Mouse (Mus musculus) kidney, adult 2 months (tissue): ENCODE data around the gene M1ap. TPM values are rescaled to one million over a fixed set of nuclear protein-coding genes. Genes with fewer than 3 reads are reported as not detected.

Experiments
- DNase-seq: peaks from one replicate; pipeline ENCODE4 v3.0.0; 2021
- H3K27ac ChIP-seq: fragments of 200-500 bp; 2 replicates; pipeline ENCODE4 v1.5.1; 2012; ENCODE audit warnings: low read depth, low read length, control low read depth, inconsistent platforms; ENCODE audit not compliant: insufficient read depth
- H3K27me3 ChIP-seq: fragments of 200-500 bp; replicated peaks from 2 replicates; pipeline ENCODE4 v1.6.1; 2012; ENCODE audit warnings: mild to moderate bottlenecking, moderate library complexity, low read length, inconsistent platforms; ENCODE audit not compliant: control insufficient read depth, insufficient read depth
- H3K36me3 ChIP-seq: fragments of 200-500 bp; 2 replicates; pipeline ENCODE4 v1.6.1; 2012; ENCODE audit warnings: mild to moderate bottlenecking, moderate library complexity, low read length, inconsistent platforms; ENCODE audit not compliant: control insufficient read depth, insufficient read depth
- H3K4me1 ChIP-seq: fragments of 200-500 bp; 2 replicates; pipeline ENCODE4 v1.6.1; 2011; ENCODE audit warnings: low read length; ENCODE audit not compliant: control insufficient read depth, insufficient read depth
- H3K4me3 ChIP-seq: fragments of 200-500 bp; 2 replicates; pipeline ENCODE4 v1.5.1; 2011; ENCODE audit warnings: mild to moderate bottlenecking, low read depth, low read length, control low read depth; ENCODE audit not compliant: insufficient read depth
- CTCF ChIP-seq: fragments of 200-500 bp; conservative IDR thresholded peaks from 2 replicates; pipeline ENCODE4 v1.5.1; 2011; ENCODE audit warnings: low read depth, mild to moderate bottlenecking, control low read depth, low read length, moderate library complexity, mixed read lengths; ENCODE audit not compliant: insufficient read depth, insufficient read length
- POLR2A ChIP-seq: fragments of 200-500 bp; IDR thresholded peaks from one replicate; pipeline ENCODE4 v1.6.1; 2011; ENCODE audit warnings: low read depth, low read length, control low read depth
- WGBS: fragments of 180-500 bp; shearing (Covaris S2); methylation state at CpG from one replicate; pipeline ENCODE4 v1.1.7; 2018; 5-methylcytosine and 5-hydroxymethylcytosine counted together
- polyA plus RNA-seq: library from polyadenylated mRNA; depleted of rRNA; stranded (reverse); fragments of >200 nt; gene quantifications from 2 replicates; pipeline ENCODE4 v1.2.3, GENCODE M21; 2012

The M1ap gene
- polyA plus RNA-seq, 1 experiment, result 0.16 TPM

DNA sequence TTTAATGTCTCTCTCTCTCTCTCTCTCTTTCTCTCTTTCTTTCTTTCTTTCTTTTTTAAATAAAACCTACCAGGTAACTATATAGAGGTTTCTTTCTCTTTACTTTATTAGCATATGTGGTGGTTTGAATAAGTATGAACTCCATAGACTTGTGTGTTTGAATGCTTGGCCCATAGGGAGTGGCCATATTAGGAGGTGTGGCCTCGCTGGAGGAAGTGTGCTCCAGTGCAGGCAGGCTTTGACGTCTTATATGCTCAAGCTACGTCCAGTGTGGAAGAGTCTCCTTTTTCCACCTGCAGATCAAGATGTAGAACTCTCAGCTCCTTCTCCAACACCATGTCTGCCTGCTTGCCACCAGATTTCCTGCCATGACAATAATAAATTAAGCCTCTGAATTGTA is 72.3 kb downstream of the M1ap start:
- TF ChIP-seq POLR2A (no peak), CTCF (no peak)
- H3K4me1 ChIP-seq, result no peaks in the 10 kb centered on the region
- 84% methylated on average over 3 of the region's 3 CpGs for WGBS
- no peak overlapping the region for H3K4me3 ChIP-seq
- H3K36me3 ChIP-seq, result no peaks in the 10 kb centered on the region
- no peak overlapping the region for H3K27ac ChIP-seq
- no peak for DNase-seq
- H3K27me3 ChIP-seq, result no peaks in the 10 kb centered on the region

- no peaks in the 10 kb centered on the region for H3K36me3 ChIP-seq
- TF ChIP-seq POLR2A (no peak), CTCF (no peak)
These were observed 73.4 kb downstream of the M1ap start for GRCm38 (mm10) chr6:83020121-83020520.

GRCm38 (mm10) chr6:83020836-83021593 is 74.3 kb downstream of the M1ap start:
- Histone ChIP-seq H3K27ac (no peak overlapping the region), H3K4me3 (no peak overlapping the region), H3K4me1 (no peaks in the 10 kb centered on the region), H3K36me3 (no peaks in the 10 kb centered on the region), H3K27me3 (no peaks in the 10 kb centered on the region)
- TF ChIP-seq POLR2A (no peak), CTCF (no peak)
- 53% methylated on average over 4 of the region's 4 CpGs for WGBS
- DNase-seq, result no peak

More at GRCm38 (mm10) chr6:83020121-83020520, 73.4 kb downstream of the M1ap start:
- WGBS, result 89% methylated on average over 6 of the region's 6 CpGs
- Histone ChIP-seq H3K27ac (no peak overlapping the region), H3K4me3 (no peak overlapping the region), H3K4me1 (no peaks in the 10 kb centered on the region), H3K27me3 (no peaks in the 10 kb centered on the region)
- no peak for DNase-seq

- no peaks in the 10 kb centered on the region for H3K27me3 ChIP-seq
- no peaks in the 10 kb centered on the region for H3K4me1 ChIP-seq
- no peak overlapping the region for H3K27ac ChIP-seq
- H3K36me3 ChIP-seq, result no peaks in the 10 kb centered on the region
- 89% methylated on average over 9 of the region's 9 CpGs for WGBS
- DNase-seq, result no peak
- TF ChIP-seq CTCF (no peak), POLR2A (no peak)
- H3K4me3 ChIP-seq, result no peak overlapping the region
These were observed 76.3 kb downstream of the M1ap start for GRCm38 (mm10) chr6:83023008-83023407.

- no peak overlapping the region for H3K4me3 ChIP-seq
- no peaks in the 10 kb centered on the region for H3K4me1 ChIP-seq
- no peak overlapping the region for H3K27ac ChIP-seq
- WGBS, result 91% methylated on average over 2 of the region's 2 CpGs
- no peaks in the 10 kb centered on the region for H3K36me3 ChIP-seq
- no peaks in the 10 kb centered on the region for H3K27me3 ChIP-seq
- no peak for DNase-seq
- TF ChIP-seq CTCF (no peak), POLR2A (no peak)
These were observed 77.1 kb downstream of the M1ap start for GRCm38 (mm10) chr6:83023786-83024185.

- WGBS, result 70% methylated on average over 4 of the region's 4 CpGs
- no peak overlapping the region for H3K27ac ChIP-seq
- no peaks in the 10 kb centered on the region for H3K36me3 ChIP-seq
- no peak for TF ChIP-seq POLR2A
- no peak for TF ChIP-seq CTCF
- H3K27me3 ChIP-seq, result no peaks in the 10 kb centered on the region
- H3K4me1 ChIP-seq, result no peaks in the 10 kb centered on the region
- no peak overlapping the region for H3K4me3 ChIP-seq
- DNase-seq, result no peak
These were observed 77.7 kb downstream of the M1ap start for GRCm38 (mm10) chr6:83024421-83024820.

- 92% methylated on average over 4 of the region's 4 CpGs for WGBS
- no peaks in the 10 kb centered on the region for H3K27me3 ChIP-seq
- no peak overlapping the region for H3K4me3 ChIP-seq
- no peak overlapping the region for H3K27ac ChIP-seq
- H3K36me3 ChIP-seq, result no peaks in the 10 kb centered on the region
- TF ChIP-seq CTCF (no peak), POLR2A (no peak)
- DNase-seq, result no peak
- H3K4me1 ChIP-seq, result no peaks in the 10 kb centered on the region
These were observed 78.5 kb downstream of the M1ap start for GRCm38 (mm10) chr6:83025221-83025620.
